Mouse (Mus musculus) limb, embryonic 10.5 days (tissue): ENCODE results near the gene Slc25a33. TPM values are rescaled to one million over a fixed set of nuclear protein-coding genes. Genes with fewer than 3 reads are reported as not detected.

Source experiments
- DNase-seq: peaks from one replicate; pipeline ENCODE4 v3.0.0-alpha.2; 2017; ENCODE audit warnings: low spot score
- H3K27ac ChIP-seq: fragments of 300-500 bp; sonication (generic); 2 replicates; pipeline ENCODE4 v1.5.1; 2016; ENCODE audit warnings: mild to moderate bottlenecking
- H3K27me3 ChIP-seq: fragments of 300-500 bp; sonication (generic); 2 replicates; pipeline ENCODE4 v1.6.1; 2016; ENCODE audit warnings: low read depth, mild to moderate bottlenecking; ENCODE audit not compliant: poor library complexity, severe bottlenecking
- H3K36me3 ChIP-seq: fragments of 300-500 bp; sonication (generic); 2 replicates; pipeline ENCODE4 v1.6.1; 2016; ENCODE audit warnings: mild to moderate bottlenecking, moderate library complexity
- H3K4me1 ChIP-seq: fragments of 300-500 bp; sonication (generic); 2 replicates; pipeline ENCODE4 v1.6.1; 2016
- H3K4me3 ChIP-seq: fragments of 300-500 bp; sonication (generic); 2 replicates; pipeline ENCODE4 v1.5.1; 2016; ENCODE audit warnings: mild to moderate bottlenecking, moderate library complexity
- H3K9me3 ChIP-seq: fragments of 300-500 bp; sonication (generic); replicated peaks from 2 replicates; pipeline ENCODE4 v1.6.1; 2016; ENCODE audit warnings: mild to moderate bottlenecking
- WGBS: fragments of 180-500 bp; shearing (Covaris S2); methylation state at CpG from one replicate; pipeline ENCODE4 v1.1.7; 2016; 5-methylcytosine and 5-hydroxymethylcytosine counted together
- polyA plus RNA-seq: library from polyadenylated mRNA; unstranded; fragments of >200 nt; fragmentation: Nextera tagmentation; extraction: Ambion mirVana; gene quantifications from 2 replicates; pipeline ENCODE4 v1.2.1, GENCODE M21; 2016

Gene Slc25a33
- polyA plus RNA-seq, 1 experiment from 2014 or later: 24.5 TPM

- Histone ChIP-seq H3K9me3 (no peaks in the 10 kb centered on the region), H3K4me1 (peaks cover 9% of the 10 kb centered on the region), H3K27me3 (no peaks in the 10 kb centered on the region), H3K4me3 (no peak overlapping the region), H3K36me3 (peaks cover 46% of the 10 kb centered on the region), H3K27ac (no peak overlapping the region)
- no peak for DNase-seq
- 94% methylated on average over 14 of the region's 14 CpGs for WGBS
Measured at GRCm38 (mm10) chr4:149742011-149742530, 32.0 kb downstream of the Slc25a33 start.

- no peak overlapping the region for H3K4me3 ChIP-seq
- WGBS: 92% methylated on average over 7 of the region's 7 CpGs
- peaks cover 47% of the 10 kb centered on the region for H3K36me3 ChIP-seq
- H3K9me3 ChIP-seq: no peaks in the 10 kb centered on the region
- H3K27ac ChIP-seq: no peak overlapping the region
- no peaks in the 10 kb centered on the region for H3K27me3 ChIP-seq
- peaks cover 26% of the 10 kb centered on the region for H3K4me1 ChIP-seq
- DNase-seq: no peak
Measured at GRCm38 (mm10) chr4:149740301-149740700, 33.8 kb downstream of the Slc25a33 start.

GRCm38 (mm10) chr4:149739478-149739877 lies 34.6 kb downstream of the Slc25a33 start:
- no peaks in the 10 kb centered on the region for H3K9me3 ChIP-seq
- WGBS: 81% methylated on average over 5 of the region's 5 CpGs
- peaks cover 47% of the 10 kb centered on the region for H3K36me3 ChIP-seq
- no peaks in the 10 kb centered on the region for H3K27me3 ChIP-seq
- no peak overlapping the region for H3K27ac ChIP-seq
- H3K4me1 ChIP-seq: peaks cover 35% of the 10 kb centered on the region
- H3K4me3 ChIP-seq: no peak overlapping the region
- no peak for DNase-seq

- Histone ChIP-seq H3K27ac (peak within 1 kb of the TSS; percentile 96), H3K27me3 (no peaks in the 10 kb centered on the region), H3K36me3 (peaks cover 34% of the 10 kb centered on the region), H3K4me3 (peak within 1 kb of the TSS; percentile 88), H3K9me3 (no peaks in the 10 kb centered on the region), H3K4me1 (peaks cover 53% of the 10 kb centered on the region)
- peak; percentile 96 for DNase-seq
- WGBS: under 1% methylated on average over 97 of the region's 97 CpGs
Measured at GRCm38 (mm10) chr4:149737383-149738324, 36.4 kb downstream of the Slc25a33 start, which contains the start of gene Tmem201. TSS of gene Tmem201 (minus strand) at chr4:149738044.

GRCm38 (mm10) chr4:149736581-149736980 lies 37.5 kb downstream of the Slc25a33 start:
- Histone ChIP-seq H3K36me3 (peaks cover 36% of the 10 kb centered on the region), H3K9me3 (no peaks in the 10 kb centered on the region), H3K4me1 (peaks cover 60% of the 10 kb centered on the region), H3K27me3 (no peaks in the 10 kb centered on the region), H3K27ac (peak overlapping the region; percentile 96; the same call in 1 of the 2 replicates), H3K4me3 (peak overlapping the region; percentile 88)
- 49% methylated on average over 4 of the region's 4 CpGs for WGBS
- DNase-seq: no peak

GRCm38 (mm10) chr4:149735624-149736250 lies 38.3 kb downstream of the Slc25a33 start:
- Histone ChIP-seq H3K4me1 (peaks cover 61% of the 10 kb centered on the region), H3K9me3 (no peaks in the 10 kb centered on the region), H3K36me3 (peaks cover 39% of the 10 kb centered on the region), H3K4me3 (peak overlapping the region; percentile 88; the same call in 1 of the 2 replicates), H3K27ac (no peak overlapping the region), H3K27me3 (no peaks in the 10 kb centered on the region)
- 89% methylated on average over 5 of the region's 5 CpGs for WGBS
- DNase-seq: no peak

- 0 out of 2 replicates have a peak overlapping the region, but pooled peaks have one; percentile 9 for H3K4me3 ChIP-seq
- no peaks in the 10 kb centered on the region for H3K27me3 ChIP-seq
- peaks cover 63% of the 10 kb centered on the region for H3K4me1 ChIP-seq
- 87% methylated on average over 10 of the region's 10 CpGs for WGBS
- H3K36me3 ChIP-seq: peaks cover 48% of the 10 kb centered on the region
- no peaks in the 10 kb centered on the region for H3K9me3 ChIP-seq
- no peak for DNase-seq
- 0 out of 2 replicates have a peak overlapping the region, but pooled peaks have one; percentile 11 for H3K27ac ChIP-seq
Measured at GRCm38 (mm10) chr4:149734730-149735475, 39.2 kb downstream of the Slc25a33 start.

GRCm38 (mm10) chr4:149734246-149734645 lies 39.8 kb downstream of the Slc25a33 start:
- Histone ChIP-seq H3K9me3 (no peaks in the 10 kb centered on the region), H3K27me3 (no peaks in the 10 kb centered on the region), H3K4me3 (no peak overlapping the region), H3K27ac (0 out of 2 replicates have a peak overlapping the region, but pooled peaks have one; percentile 50), H3K4me1 (peaks cover 68% of the 10 kb centered on the region), H3K36me3 (peaks cover 54% of the 10 kb centered on the region)
- no peak for DNase-seq
- 88% methylated on average over 6 of the region's 6 CpGs for WGBS

GRCm38 (mm10) chr4:149733748-149734147 lies 40.3 kb downstream of the Slc25a33 start:
- 47% methylated on average over 6 of the region's 6 CpGs for WGBS
- no peak for DNase-seq
- no peaks in the 10 kb centered on the region for H3K27me3 ChIP-seq
- H3K4me1 ChIP-seq: peaks cover 72% of the 10 kb centered on the region
- peaks cover 59% of the 10 kb centered on the region for H3K36me3 ChIP-seq
- no peak overlapping the region for H3K4me3 ChIP-seq
- no peaks in the 10 kb centered on the region for H3K9me3 ChIP-seq
- H3K27ac ChIP-seq: peak overlapping the region; percentile 50; the same call in 1 of the 2 replicates

- Histone ChIP-seq H3K4me1 (peaks cover 66% of the 10 kb centered on the region), H3K9me3 (no peaks in the 10 kb centered on the region), H3K27me3 (no peaks in the 10 kb centered on the region), H3K4me3 (no peak overlapping the region), H3K27ac (no peak overlapping the region; the same call in 1 of the 2 replicates), H3K36me3 (peaks cover 69% of the 10 kb centered on the region)
- WGBS: 88% methylated on average over 10 of the region's 10 CpGs
- no peak for DNase-seq
Measured at GRCm38 (mm10) chr4:149732800-149733199, 41.3 kb downstream of the Slc25a33 start.

GRCm38 (mm10) chr4:149732313-149732712 lies 41.8 kb downstream of the Slc25a33 start:
- H3K9me3 ChIP-seq: no peaks in the 10 kb centered on the region
- no peaks in the 10 kb centered on the region for H3K27me3 ChIP-seq
- no peak overlapping the region; the same call in 1 of the 2 replicates for H3K27ac ChIP-seq
- H3K36me3 ChIP-seq: peaks cover 73% of the 10 kb centered on the region
- H3K4me3 ChIP-seq: no peak overlapping the region
- H3K4me1 ChIP-seq: peaks cover 66% of the 10 kb centered on the region
- DNase-seq: no peak
- 93% methylated on average over 3 of the region's 3 CpGs for WGBS

GRCm38 (mm10) chr4:149730827-149731226 lies 43.2 kb downstream of the Slc25a33 start:
- H3K4me1 ChIP-seq: peaks cover 55% of the 10 kb centered on the region
- H3K27me3 ChIP-seq: no peaks in the 10 kb centered on the region
- 82% methylated on average over 7 of the region's 7 CpGs for WGBS
- H3K9me3 ChIP-seq: no peaks in the 10 kb centered on the region
- H3K27ac ChIP-seq: no peak overlapping the region
- DNase-seq: no peak
- H3K36me3 ChIP-seq: peaks cover 86% of the 10 kb centered on the region
- no peak overlapping the region for H3K4me3 ChIP-seq
